Mouse (Mus musculus) MEL (cell line): ENCODE measurements around the gene Whrn. TPM values are rescaled to one million over a fixed set of nuclear protein-coding genes. Genes with fewer than 3 reads are reported as not detected.

Source experiments
- DNase-seq: peaks from one replicate; pipeline ENCODE4 v3.0.0; 2011; ENCODE audit warnings: low read depth, low spot score
- H3K27ac ChIP-seq: 2 replicates; pipeline ENCODE4 v1.5.1; 2012; ENCODE audit warnings: low read depth, mild to moderate bottlenecking, control low read depth, low read length, moderate library complexity; ENCODE audit not compliant: control insufficient read depth
- H3K27me3 ChIP-seq, 2 experiments: fragments of 150-350 bp in 1 of 2; sonication (generic) in 1 of 2; 2 replicates each; pipeline ENCODE4 v1.6.1; 2012; ENCODE audit warnings: low read length in 2 of 2, mild to moderate bottlenecking in 2 of 2, improper control_type of control experiment in 1 of 2, moderate library complexity in 1 of 2; ENCODE audit not compliant: insufficient read depth in 2 of 2, control insufficient read depth in 1 of 2
- H3K36me3 ChIP-seq, 2 experiments: 2 replicates each; pipeline ENCODE4 v1.6.1; 2012 to 2014; ENCODE audit warnings: low read length in 2 of 2, improper control_type of control experiment in 1 of 2, inconsistent platforms in 1 of 2, mild to moderate bottlenecking in 1 of 2; ENCODE audit not compliant: insufficient read depth in 2 of 2, control insufficient read depth in 1 of 2
- H3K4me1 ChIP-seq, 2 experiments: fragments of 150-350 bp in 1 of 2; sonication (generic) in 1 of 2; 2 replicates each; pipeline ENCODE4 v1.6.1; 2012; ENCODE audit warnings: low read length in 2 of 2, improper control_type of control experiment in 1 of 2, mild to moderate bottlenecking in 1 of 2; ENCODE audit not compliant: insufficient read depth in 2 of 2, control insufficient read depth in 1 of 2
- H3K4me3 ChIP-seq, 2 experiments: fragments of 150-350 bp in 1 of 2; sonication (generic) in 1 of 2; 2 replicates each; pipeline ENCODE4 v1.5.1; 2012; ENCODE audit warnings: low read depth in 2 of 2, low read length in 2 of 2, mild to moderate bottlenecking in 2 of 2, moderate library complexity in 2 of 2, control low read depth in 1 of 2, improper control_type of control experiment in 1 of 2; ENCODE audit not compliant: control insufficient read depth in 1 of 2, insufficient read depth in 1 of 2
- H3K79me2 ChIP-seq: 2 replicates; pipeline ENCODE4 v1.6.1; 2012; ENCODE audit warnings: mild to moderate bottlenecking, low read length, moderate library complexity; ENCODE audit not compliant: control insufficient read depth, poor library complexity, insufficient read depth
- H3K9ac ChIP-seq: 2 replicates; pipeline ENCODE4 v1.6.1; 2012; ENCODE audit warnings: low read depth, mild to moderate bottlenecking, control low read depth, low read length, moderate library complexity; ENCODE audit not compliant: control insufficient read depth, poor library complexity, severe bottlenecking
- H3K9me3 ChIP-seq: fragments of 150-350 bp; sonication (generic); replicated peaks from 2 replicates; pipeline ENCODE4 v1.6.1; 2012; ENCODE audit warnings: mild to moderate bottlenecking, low read length, improper control_type of control experiment, moderate library complexity; ENCODE audit not compliant: insufficient read depth
- CHD2 ChIP-seq: IDR thresholded peaks from 2 replicates; pipeline ENCODE4 v1.6.1; 2011; ENCODE audit warnings: low read length, improper control_type of control experiment
- E2F4 ChIP-seq: IDR thresholded peaks from 2 replicates; pipeline ENCODE4 v1.6.1; 2011; ENCODE audit warnings: low read depth, low read length, improper control_type of control experiment, borderline replicate concordance
- ELF1 ChIP-seq: IDR thresholded peaks from 2 replicates; pipeline ENCODE4 v1.6.1; 2014; ENCODE audit warnings: low read depth, mild to moderate bottlenecking, inconsistent platforms, low read length, improper control_type of control experiment, moderate library complexity
- ETS1 ChIP-seq: IDR thresholded peaks from 2 replicates; pipeline ENCODE4 v1.6.1; 2012; ENCODE audit warnings: low read depth, mild to moderate bottlenecking, inconsistent platforms, low read length, improper control_type of control experiment, moderate library complexity
- GABPA ChIP-seq: IDR thresholded peaks from 2 replicates; pipeline ENCODE4 v1.6.1; 2012; ENCODE audit warnings: low read depth, mild to moderate bottlenecking, inconsistent platforms, low read length, improper control_type of control experiment, moderate library complexity
- GATA1 ChIP-seq: IDR thresholded peaks from 2 replicates; pipeline ENCODE4 v1.6.1; 2011; ENCODE audit warnings: low read depth, low read length, improper control_type of control experiment
- HCFC1 ChIP-seq: IDR thresholded peaks from 2 replicates; pipeline ENCODE4 v1.6.1; 2012; ENCODE audit warnings: low read depth, mild to moderate bottlenecking, inconsistent platforms, low read length, improper control_type of control experiment, moderate library complexity
- JUND ChIP-seq: IDR thresholded peaks from 2 replicates; pipeline ENCODE4 v1.6.1; 2011; ENCODE audit warnings: low read depth, mild to moderate bottlenecking, improper control_type of control experiment, low read length
- KAT2A ChIP-seq: conservative IDR thresholded peaks from 2 replicates; pipeline ENCODE4 v1.6.1; 2012; ENCODE audit warnings: low read depth, low read length, improper control_type of control experiment, inconsistent platforms
- MXI1 ChIP-seq: IDR thresholded peaks from 2 replicates; pipeline ENCODE4 v1.6.1; 2011; ENCODE audit warnings: mild to moderate bottlenecking, low read depth, low read length, improper control_type of control experiment
- MYB ChIP-seq: IDR thresholded peaks from 2 replicates; pipeline ENCODE4 v1.6.1; 2011; ENCODE audit warnings: mild to moderate bottlenecking, low read depth, low read length, improper control_type of control experiment
- MYC ChIP-seq: IDR thresholded peaks from 2 replicates; pipeline ENCODE4 v1.6.1; 2011; ENCODE audit warnings: low read depth, mild to moderate bottlenecking, low read length, improper control_type of control experiment, moderate library complexity
- NELFE ChIP-seq: IDR thresholded peaks from 2 replicates; pipeline ENCODE4 v1.6.1; 2011; ENCODE audit warnings: low read depth, low read length, improper control_type of control experiment
- NRF1 ChIP-seq: IDR thresholded peaks from 2 replicates; pipeline ENCODE4 v1.6.1; 2014; ENCODE audit warnings: low read depth, mild to moderate bottlenecking, inconsistent platforms, low read length, improper control_type of control experiment, moderate library complexity; ENCODE audit not compliant: poor library complexity, insufficient read depth, severe bottlenecking
- POLR2A ChIP-seq, 2 experiments: IDR thresholded peaks; 2 replicates each; pipeline ENCODE4 v1.6.1; 2011 to 2012; ENCODE audit warnings: low read length in 2 of 2, mild to moderate bottlenecking in 2 of 2, control low read depth in 1 of 2, improper control_type of control experiment in 1 of 2, low read depth in 1 of 2, moderate library complexity in 1 of 2; ENCODE audit not compliant: control insufficient read depth in 1 of 2, insufficient read depth in 1 of 2, poor library complexity in 1 of 2
- POLR2AphosphoS2 ChIP-seq: IDR thresholded peaks from 2 replicates; pipeline ENCODE4 v1.6.1; 2011; ENCODE audit warnings: low read length, improper control_type of control experiment
- POLR2AphosphoS5 ChIP-seq: IDR thresholded peaks from 2 replicates; pipeline ENCODE4 v1.6.1; 2012; ENCODE audit warnings: low read depth, borderline replicate concordance, mild to moderate bottlenecking, inconsistent platforms, low read length, moderate library complexity, mixed read lengths
- RAD21 ChIP-seq: IDR thresholded peaks from 2 replicates; pipeline ENCODE4 v1.6.1; 2011; ENCODE audit warnings: mild to moderate bottlenecking, low read depth, low read length, improper control_type of control experiment
- RCOR1 ChIP-seq: IDR thresholded peaks from 2 replicates; pipeline ENCODE4 v1.6.1; 2012; ENCODE audit warnings: low read depth, mild to moderate bottlenecking, inconsistent platforms, low read length, improper control_type of control experiment
- SIN3A ChIP-seq: IDR thresholded peaks from 2 replicates; pipeline ENCODE4 v1.6.1; 2012; ENCODE audit warnings: low read length, improper control_type of control experiment, inconsistent platforms
- SMC3 ChIP-seq: IDR thresholded peaks from 2 replicates; pipeline ENCODE4 v1.6.1; 2011; ENCODE audit warnings: low read depth, low read length, improper control_type of control experiment
- TAL1 ChIP-seq: IDR thresholded peaks from 2 replicates; pipeline ENCODE4 v1.6.1; 2012; ENCODE audit warnings: mild to moderate bottlenecking, inconsistent platforms, low read length, moderate library complexity, mixed read lengths
- TBP ChIP-seq: IDR thresholded peaks from 2 replicates; pipeline ENCODE4 v1.8.0; 2011; ENCODE audit warnings: low read depth, low read length, improper control_type of control experiment
- TCF12 ChIP-seq: IDR thresholded peaks from 2 replicates; pipeline ENCODE4 v1.6.1; 2014; ENCODE audit warnings: low read depth, mild to moderate bottlenecking, inconsistent platforms, low read length, improper control_type of control experiment, moderate library complexity
- UBTF ChIP-seq: IDR thresholded peaks from 2 replicates; pipeline ENCODE4 v1.6.1; 2012; ENCODE audit warnings: low read depth, mild to moderate bottlenecking, inconsistent platforms, low read length, improper control_type of control experiment, moderate library complexity, borderline replicate concordance; ENCODE audit not compliant: insufficient read depth
- USF2 ChIP-seq, 2 experiments: IDR thresholded peaks; 2 replicates each; pipeline ENCODE4 v1.6.1; 2011 to 2012; ENCODE audit warnings: improper control_type of control experiment in 2 of 2, low read length in 2 of 2, borderline replicate concordance in 1 of 2, inconsistent platforms in 1 of 2, low read depth in 1 of 2, mild to moderate bottlenecking in 1 of 2; ENCODE audit not compliant: insufficient read depth in 1 of 2
- ZMIZ1 ChIP-seq: IDR thresholded peaks from 2 replicates; pipeline ENCODE4 v1.6.1; 2012; ENCODE audit warnings: low read depth, mild to moderate bottlenecking, inconsistent platforms, low read length, improper control_type of control experiment, moderate library complexity
- ZNF384 ChIP-seq: IDR thresholded peaks from 2 replicates; pipeline ENCODE4 v1.6.1; 2012; ENCODE audit warnings: low read depth, mild to moderate bottlenecking, inconsistent platforms, low read length, improper control_type of control experiment
- polyA plus RNA-seq, 2 experiments: library from polyadenylated mRNA; stranded (reverse) in 1 of 2; unstranded in 1 of 2; fragments of >175 nt in 1 of 2; fragments of >200 nt in 1 of 2; gene quantifications; 2 replicates each; pipeline versions ENCODE4 v1.2.1 to v1.2.4; 2012; ENCODE audit warnings: low replicate concordance in 2 of 2, low read depth in 1 of 2; ENCODE audit not compliant: insufficient read length in 2 of 2, insufficient read depth in 1 of 2, missing spikeins in 1 of 2
- total RNA-seq: library from RNA; depleted of rRNA; stranded (reverse); fragments of 300-350 nt; gene quantifications from 2 replicates; pipeline ENCODE4 v1.2.3, GENCODE M21; 2012; rRNA removed

The Whrn gene
- total RNA-seq (not detected in 2 replicates), polyA plus RNA-seq (not detected)

GRCm38 (mm10) chr4:63495915-63496278, at the start of gene Whrn:
Gene Whrn (minus strand): TSS chr4:63495991.
- no peak within 1 kb of the TSS for H3K27ac ChIP-seq
- H3K27me3 ChIP-seq, result no peaks in the 10 kb centered on the region
- TF ChIP-seq UBTF (no peak), JUND (no peak), E2F4 (no peak), POLR2A (IDR thresholded peaks at IDR 0.05; ENCODE audit: control insufficient read depth in 1 of 2, insufficient read depth in 1 of 2, low read depth in 1 of 2, low read length in 2 of 2, poor library complexity in 1 of 2) (no peak), KAT2A (no peak), POLR2AphosphoS5 (no peak), MYC (no peak), GATA1 (no peak), TBP (no peak), MXI1 (no peak), SMC3 (no peak), HCFC1 (no peak), RCOR1 (no peak), POLR2AphosphoS2 (no peak), SIN3A (no peak), TAL1 (no peak), ETS1 (no peak), ZNF384 (no peak)
- no peak within 1 kb of the TSS for H3K9ac ChIP-seq
- no peak within 1 kb of the TSS for H3K4me3 ChIP-seq
- H3K36me3 ChIP-seq, result no peaks in the 10 kb centered on the region
- no peak for DNase-seq
- no peaks in the 10 kb centered on the region for H3K9me3 ChIP-seq
- no peaks in the 10 kb centered on the region for H3K4me1 ChIP-seq
- H3K79me2 ChIP-seq, result no peaks in the 10 kb centered on the region

GRCm38 (mm10) chr4:63545231-63545958, 49.6 kb upstream of the Whrn start:
- Histone ChIP-seq H3K27ac (peak overlapping the region; percentile 19; the same call in 1 of the 2 replicates), H3K4me3 (peak overlapping the region; percentile 98 to 100), H3K36me3 (peaks cover 11 to 15% of the 10 kb centered on the region in 2 experiments), H3K9me3 (no peaks in the 10 kb centered on the region), H3K27me3 (no peaks in the 10 kb centered on the region), H3K9ac (peak overlapping the region; percentile 98), H3K4me1 (peaks cover 0 to 17% of the 10 kb centered on the region in 2 experiments; a peak in 3 of 4 replicates), H3K79me2 (peaks cover 25% of the 10 kb centered on the region)
- DNase-seq, result peak; percentile 42
- TF ChIP-seq CHD2, result no peak
- no peak for TF ChIP-seq UBTF
- TF ChIP-seq ELF1, result no peak
- no peak for TF ChIP-seq USF2 (IDR thresholded peaks at IDR 0.05; ENCODE audit: borderline replicate concordance in 1 of 2, insufficient read depth in 1 of 2, low read depth in 1 of 2, low read length in 2 of 2)
- TF ChIP-seq HCFC1, result no peak
- no peak for TF ChIP-seq NELFE
- no peak for TF ChIP-seq GABPA
- no peak for TF ChIP-seq E2F4
- no peak for TF ChIP-seq RCOR1
- TF ChIP-seq POLR2A (IDR thresholded peaks at IDR 0.05; ENCODE audit: control insufficient read depth in 1 of 2, insufficient read depth in 1 of 2, low read depth in 1 of 2, low read length in 2 of 2, poor library complexity in 1 of 2), result no peak
- no peak for TF ChIP-seq ETS1
- TF ChIP-seq MYB, result no peak
- TF ChIP-seq RAD21, result no peak
- TF ChIP-seq TCF12, result no peak
- no peak for TF ChIP-seq GATA1
- no peak for TF ChIP-seq TBP
- TF ChIP-seq ZMIZ1, result no peak
- no peak for TF ChIP-seq TAL1
- TF ChIP-seq POLR2AphosphoS5, result no peak
- TF ChIP-seq NRF1, result no peak
